Mouse (Mus musculus) small intestine, adult 2 months (tissue): Measurements from ENCODE around the gene Wnt10a. TPM values are rescaled to one million over a fixed set of nuclear protein-coding genes. Genes with fewer than 3 reads are reported as not detected.

Experiments used
- H3K27ac ChIP-seq: fragments of 200-500 bp; 2 replicates; pipeline ENCODE4 v1.5.1; 2012; ENCODE audit warnings: low read depth, low read length, control low read depth, inconsistent platforms; ENCODE audit not compliant: insufficient read depth
- H3K27me3 ChIP-seq: fragments of 200-500 bp; 2 replicates; pipeline ENCODE4 v1.6.1; 2012; ENCODE audit warnings: mild to moderate bottlenecking, moderate library complexity, low read length, inconsistent platforms; ENCODE audit not compliant: control insufficient read depth, insufficient read depth
- H3K36me3 ChIP-seq: fragments of 200-500 bp; 2 replicates; pipeline ENCODE4 v1.6.1; 2012; ENCODE audit warnings: mild to moderate bottlenecking, low read length, control low read depth, inconsistent platforms; ENCODE audit not compliant: control insufficient read depth, insufficient read depth
- H3K4me1 ChIP-seq: fragments of 200-500 bp; 2 replicates; pipeline ENCODE4 v1.6.1; 2012; ENCODE audit warnings: low read length, inconsistent platforms, mixed read lengths; ENCODE audit not compliant: control insufficient read depth, insufficient read depth, insufficient read length
- H3K4me3 ChIP-seq: fragments of 200-500 bp; 2 replicates; pipeline ENCODE4 v1.5.1; 2012; ENCODE audit warnings: low read depth, mild to moderate bottlenecking, control low read depth, inconsistent platforms, low read length, moderate library complexity
- CTCF ChIP-seq: fragments of 200-500 bp; IDR thresholded peaks from 2 replicates; pipeline ENCODE4 v1.5.1; 2012; ENCODE audit warnings: low read depth, mild to moderate bottlenecking, control low read depth, inconsistent platforms, low read length, moderate library complexity, mixed read lengths; ENCODE audit not compliant: insufficient replicate concordance, insufficient read length; ENCODE audit errors: extremely low read depth
- POLR2A ChIP-seq: fragments of 200-500 bp; IDR thresholded peaks from 2 replicates; pipeline ENCODE4 v1.6.1; 2012; ENCODE audit warnings: low read depth, mild to moderate bottlenecking, control low read depth, inconsistent platforms, low read length, moderate library complexity
- WGBS: fragments of 180-500 bp; shearing (Covaris S2); methylation state at CpG from one replicate; pipeline ENCODE4 v1.1.7; 2018; 5-methylcytosine and 5-hydroxymethylcytosine counted together
- polyA plus RNA-seq: library from polyadenylated mRNA; depleted of rRNA; stranded (reverse); fragments of >200 nt; gene quantifications from 2 replicates; pipeline ENCODE4 v1.2.3, GENCODE M21; 2012

Gene Wnt10a
- polyA plus RNA-seq, 1 experiment = 0.57 TPM

DNA sequence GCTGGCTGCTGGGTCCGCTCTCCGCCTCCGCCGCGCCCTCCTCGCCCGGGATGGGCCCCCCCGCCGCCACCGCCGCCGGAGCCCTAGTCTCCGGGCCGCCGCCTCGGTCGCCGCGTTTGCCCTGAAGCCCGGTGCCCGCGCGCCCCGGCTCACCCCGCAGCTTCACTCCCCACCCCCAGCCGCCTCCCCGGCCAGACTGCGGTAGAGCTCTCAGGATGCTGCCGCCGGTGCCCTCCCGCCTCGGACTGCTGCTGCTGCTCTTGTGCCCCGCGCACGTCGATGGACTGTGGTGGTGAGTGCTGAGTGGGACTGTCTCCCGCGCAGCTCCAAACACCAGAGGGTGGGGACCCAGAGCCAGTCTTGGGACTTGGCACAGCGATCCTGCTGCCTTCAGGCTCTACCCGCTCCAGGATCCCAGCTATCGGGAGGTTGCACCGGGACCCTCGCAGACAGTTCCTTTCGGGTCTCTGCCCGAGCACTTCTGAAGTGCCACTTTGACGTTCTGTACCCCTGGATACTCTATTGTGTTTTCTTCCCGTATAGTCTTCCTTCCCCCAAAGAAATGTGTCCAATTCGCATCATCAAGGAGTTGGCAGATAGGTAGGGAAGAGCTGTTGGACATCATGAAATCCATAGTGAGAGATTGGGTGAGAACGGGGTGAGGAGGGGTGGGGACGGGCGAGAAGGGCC lies 19.2 kb upstream of the Wnt10a start:
- WGBS = 2% methylated on average over 43 of the region's 51 CpGs
- Histone ChIP-seq H3K27me3 (peaks cover 43% of the 10 kb centered on the region), H3K4me1 (peaks cover 5% of the 10 kb centered on the region), H3K4me3 (peak overlapping the region; percentile 40), H3K27ac (no peak overlapping the region), H3K36me3 (no peaks in the 10 kb centered on the region)
- TF ChIP-seq CTCF (no peak), POLR2A (no peak)

GRCm38 (mm10) chr1:74773136-74773535 lies 18.2 kb upstream of the Wnt10a start:
- TF ChIP-seq CTCF = no peak
- TF ChIP-seq POLR2A = no peak
- peak overlapping the region; percentile 23; the same call in 1 of the 2 replicates for H3K4me3 ChIP-seq
- no peak overlapping the region for H3K27ac ChIP-seq
- peaks cover 5% of the 10 kb centered on the region for H3K4me1 ChIP-seq
- under 1% methylated on average over 15 of the region's 15 CpGs for WGBS
- H3K36me3 ChIP-seq = no peaks in the 10 kb centered on the region
- peaks cover 43% of the 10 kb centered on the region for H3K27me3 ChIP-seq

GRCm38 (mm10) chr1:74774062-74774461 lies 17.3 kb upstream of the Wnt10a start:
- WGBS = 44% methylated on average over 7 of the region's 7 CpGs
- peaks cover 5% of the 10 kb centered on the region for H3K4me1 ChIP-seq
- no peak overlapping the region for H3K27ac ChIP-seq
- TF ChIP-seq CTCF (no peak), POLR2A (no peak)
- H3K4me3 ChIP-seq = no peak overlapping the region
- H3K36me3 ChIP-seq = no peaks in the 10 kb centered on the region
- H3K27me3 ChIP-seq = peaks cover 44% of the 10 kb centered on the region

DNA sequence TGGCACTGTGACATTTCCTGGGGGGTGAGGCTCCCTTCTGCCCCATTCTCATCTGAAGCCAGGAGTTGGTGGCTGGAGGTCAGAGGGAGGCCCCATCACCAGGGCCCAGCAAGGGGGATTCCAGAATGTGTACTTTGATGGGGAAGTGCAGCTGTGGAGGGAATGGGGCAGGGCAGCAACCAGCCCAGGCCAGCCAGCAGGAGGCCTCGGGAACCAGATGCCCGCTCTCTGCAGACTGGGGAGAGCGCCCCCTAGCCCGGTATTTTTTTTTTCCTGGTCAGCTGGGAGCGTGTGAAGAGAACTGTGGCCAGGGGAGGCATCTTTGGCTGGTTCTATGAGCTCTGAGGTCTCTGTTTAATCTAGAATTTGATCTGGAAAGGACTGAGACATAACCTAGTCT lies 15.5 kb upstream of the Wnt10a start:
- WGBS = 11% methylated on average over 5 of the region's 5 CpGs
- peaks cover 5% of the 10 kb centered on the region for H3K4me1 ChIP-seq
- peaks cover 28% of the 10 kb centered on the region for H3K27me3 ChIP-seq
- no peak overlapping the region for H3K4me3 ChIP-seq
- TF ChIP-seq POLR2A (no peak), CTCF (peak; percentile 46; the same call in 1 of the 2 replicates)
- H3K27ac ChIP-seq = no peak overlapping the region
- no peaks in the 10 kb centered on the region for H3K36me3 ChIP-seq

DNA sequence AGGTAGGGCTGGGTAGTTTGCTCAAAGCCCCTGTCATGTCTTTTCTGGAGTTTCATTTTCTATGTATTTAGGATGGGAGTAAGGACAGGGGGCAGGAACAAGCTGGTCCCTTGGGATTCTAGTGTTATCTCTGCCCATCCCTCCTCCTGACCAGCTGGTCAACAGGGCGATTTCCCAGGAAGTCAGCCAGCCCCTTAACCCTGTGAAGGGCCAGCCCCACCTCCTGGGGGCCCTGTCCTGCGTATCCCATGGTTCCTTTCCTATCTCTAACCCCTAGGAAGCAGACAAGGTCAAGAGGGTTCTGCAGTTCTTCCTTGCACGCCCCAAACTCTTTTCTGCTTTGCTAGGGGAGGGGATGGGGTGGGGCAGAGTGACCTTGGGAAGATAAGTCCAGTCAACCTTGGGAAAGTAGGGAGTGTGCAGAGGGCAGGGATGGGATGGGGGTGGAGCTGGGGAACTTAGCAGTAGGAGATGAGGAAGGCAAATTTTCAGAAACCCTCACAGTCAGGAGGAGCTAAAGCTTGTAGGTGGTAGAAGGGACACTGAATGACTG lies 12.3 kb upstream of the Wnt10a start:
- no peak overlapping the region for H3K27ac ChIP-seq
- TF ChIP-seq POLR2A (no peak), CTCF (no peak)
- 34% methylated on average over 3 of the region's 3 CpGs for WGBS
- no peaks in the 10 kb centered on the region for H3K36me3 ChIP-seq
- H3K4me1 ChIP-seq = peaks cover 6% of the 10 kb centered on the region; the same call in 1 of the 2 replicates
- H3K4me3 ChIP-seq = no peak overlapping the region
- H3K27me3 ChIP-seq = peaks cover 25% of the 10 kb centered on the region

DNA sequence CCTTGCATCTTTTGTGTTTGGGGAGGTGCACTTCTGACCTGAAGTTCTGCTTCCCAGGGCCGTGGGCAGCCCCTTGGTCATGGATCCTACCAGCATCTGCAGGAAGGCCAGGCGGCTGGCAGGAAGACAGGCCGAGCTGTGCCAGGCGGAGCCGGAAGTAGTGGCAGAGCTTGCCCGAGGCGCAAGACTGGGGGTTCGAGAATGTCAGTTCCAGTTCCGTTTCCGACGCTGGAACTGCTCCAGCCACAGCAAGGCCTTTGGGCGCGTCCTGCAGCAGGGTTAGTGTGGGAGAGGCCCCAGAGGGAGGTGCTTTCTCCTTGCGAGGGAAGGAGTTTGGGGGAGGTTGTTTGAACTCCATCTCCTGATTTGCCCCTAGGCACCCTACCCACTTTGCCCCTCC lies 9.3 kb upstream of the Wnt10a start:
- peaks cover 11% of the 10 kb centered on the region for H3K4me1 ChIP-seq
- H3K36me3 ChIP-seq = no peaks in the 10 kb centered on the region
- no peak overlapping the region for H3K27ac ChIP-seq
- H3K27me3 ChIP-seq = peaks cover 27% of the 10 kb centered on the region
- no peak overlapping the region for H3K4me3 ChIP-seq
- TF ChIP-seq POLR2A = no peak
- 24% methylated on average over 14 of the region's 14 CpGs for WGBS

- peaks cover 11% of the 10 kb centered on the region for H3K4me1 ChIP-seq
- H3K27ac ChIP-seq = no peak overlapping the region
- no peak overlapping the region; the same call in 1 of the 2 replicates for H3K4me3 ChIP-seq
- peaks cover 30% of the 10 kb centered on the region for H3K27me3 ChIP-seq
- TF ChIP-seq POLR2A = no peak
- TF ChIP-seq CTCF = no peak
- WGBS = 9% methylated on average over 13 of the region's 13 CpGs
- H3K36me3 ChIP-seq = no peaks in the 10 kb centered on the region
Measured at GRCm38 (mm10) chr1:74783554-74783953, 7.8 kb upstream of the Wnt10a start.
